Comparison of ENCODE assay signal across 27 mouse cellular contexts in the genomic region with DNA sequence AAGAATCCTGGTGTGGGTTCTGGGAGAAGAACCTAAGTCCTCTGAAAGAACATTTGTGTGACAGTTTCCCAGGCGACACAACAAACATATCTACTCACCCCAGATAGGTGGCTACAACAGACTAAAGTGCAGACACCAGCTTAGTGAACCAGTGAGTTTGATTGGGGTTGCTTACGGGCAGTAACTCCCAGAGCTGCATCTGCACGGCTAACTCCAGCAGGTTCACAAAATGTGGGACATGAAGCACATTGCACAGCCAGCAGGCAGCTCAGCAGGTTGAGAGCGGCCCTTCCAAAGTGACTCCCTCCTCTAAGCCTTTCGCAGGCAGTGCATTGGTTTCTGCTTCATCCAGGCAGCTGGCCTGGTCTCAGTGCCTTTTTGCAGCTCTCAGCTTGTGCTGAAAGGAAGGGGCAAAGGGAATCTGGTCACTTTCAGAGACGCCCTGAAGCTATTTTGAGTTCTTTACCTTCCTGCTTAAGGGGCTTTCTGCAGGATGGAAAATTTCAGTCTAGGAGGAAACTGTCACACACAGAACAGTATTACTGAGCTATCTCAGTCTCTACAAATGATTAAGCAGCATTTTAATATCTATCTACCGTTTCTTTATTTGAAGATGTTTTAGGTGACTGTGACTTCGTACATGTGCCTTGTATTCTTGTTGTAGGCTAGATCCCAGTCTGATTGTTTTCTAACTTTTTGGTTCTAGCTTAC. TPM values are rescaled to one million over a fixed set of nuclear protein-coding genes. Genes with fewer than 3 reads are reported as not detected.
DNase-seq lines count a peak whose midpoint lies in the region; ATAC-seq lines count a peak whose summit lies in the region.
"Had no signal": no experiment of that assay in that cellular context is flagged by ENCODE, and none has a peak within 500 bp of the region (broad histone marks: within the 10 kb centered on the region; RNA-seq: fewer than 3 reads in every experiment).

No protein-coding gene starts in this region.

- no peaks in the 10 kb centered on the region for H3K27me3 ChIP-seq in heart, embryonic 14.5 days (ENCODE audit: control insufficient read depth, insufficient read depth, low read length)
- H3K27me3 ChIP-seq in limb, embryonic 10.5 days (ENCODE audit: low read depth, poor library complexity, severe bottlenecking) = no peaks in the 10 kb centered on the region
- H3K27me3 ChIP-seq: embryonic facial prominence, embryonic 15.5 days; forebrain, embryonic 12.5 days; hindbrain, embryonic 12.5 days; limb, embryonic 13.5 days; lung, embryonic 15.5 days; midbrain, embryonic 12.5 days; neural tube, embryonic 12.5 days had no signal

- H3K9me3 ChIP-seq in heart, embryonic 14.5 days (ENCODE audit: control insufficient read depth, low read length) = no peaks in the 10 kb centered on the region
- no peaks in the 10 kb centered on the region for H3K9me3 ChIP-seq in limb, embryonic 10.5 days (replicated peaks)
- H3K9me3 ChIP-seq: embryonic facial prominence, embryonic 10.5 days; embryonic facial prominence, embryonic 15.5 days; forebrain, embryonic 12.5 days; hindbrain, embryonic 12.5 days; limb, embryonic 13.5 days; lung, embryonic 15.5 days; midbrain, embryonic 12.5 days; neural tube, embryonic 12.5 days had no signal

- peaks cover 99% of the 10 kb centered on the region for H3K36me3 ChIP-seq in heart, embryonic 14.5 days (ENCODE audit: control insufficient read depth, insufficient read depth, low read length)
- H3K36me3 ChIP-seq in limb, embryonic 10.5 days = peaks cover 100% of the 10 kb centered on the region

- ATAC-seq in heart, embryonic 14.5 days (ENCODE audit: insufficient number of reproducible peaks, insufficient read depth, low FRiP score, low read depth) = no peak
- ATAC-seq: forebrain, postnatal 0 days; hindbrain, postnatal 0 days had no signal

- 33% methylated on average over 8 of the region's 8 CpGs for WGBS in heart, embryonic 14.5 days
- WGBS in limb, embryonic 10.5 days = 88% methylated on average over 8 of the region's 8 CpGs

- DNase-seq in heart, adult 11 months = peak; percentile 72
- no peak for DNase-seq in heart, adult 18-20 months
- no peak for DNase-seq in heart, postnatal 10 days
- peak; percentile 14 for DNase-seq in CD4-positive, CD25-positive, alpha-beta regulatory T cell, adult 2 months (ENCODE audit: low read depth, low spot score)
- peak; percentile 35 for DNase-seq in induced T-regulatory cell, adult 2 months (ENCODE audit: low read depth)
- DNase-seq in limb, embryonic 10.5 days (ENCODE audit: low spot score) = no peak
- DNase-seq: adrenal gland, postnatal 25 days; cerebellum, postnatal 14 days; forebrain, postnatal 0 days; kidney, adult 9 months; kidney, postnatal 10 days; right cerebral cortex, adult 18-20 months; spleen, adult 18-20 months; thymus, postnatal 14 days had no signal

- H3K27ac ChIP-seq in heart, embryonic 14.5 days (replicated peaks in 1 of 2; ENCODE audit: control insufficient read depth in 1 of 2, insufficient read depth in 1 of 2, low read depth in 2 of 2, low read length in 2 of 2) = peak overlapping the region; percentile 84 to 85
- no peak overlapping the region for H3K27ac ChIP-seq in limb, embryonic 10.5 days
- H3K27ac ChIP-seq: embryonic facial prominence, embryonic 10.5 days; embryonic facial prominence, embryonic 15.5 days; forebrain, embryonic 12.5 days; hindbrain, embryonic 12.5 days; hindbrain, postnatal 0 days; limb, embryonic 13.5 days; lung, embryonic 15.5 days; midbrain, embryonic 12.5 days; neural tube, embryonic 12.5 days had no signal

- H3K4me2 ChIP-seq in heart, embryonic 14.5 days (ENCODE audit: low read length) = no peak overlapping the region
- H3K4me2 ChIP-seq: embryonic facial prominence, embryonic 15.5 days; forebrain, embryonic 12.5 days; hindbrain, embryonic 12.5 days; limb, embryonic 13.5 days; liver, embryonic 11.5 days; lung, embryonic 15.5 days; midbrain, embryonic 12.5 days; neural tube, embryonic 12.5 days had no signal

- peak overlapping the region; percentile 13; the same call in 1 of the 2 replicates for H3K9ac ChIP-seq in heart, embryonic 14.5 days (ENCODE audit: low read length)
- H3K9ac ChIP-seq: embryonic facial prominence, embryonic 15.5 days; forebrain, embryonic 12.5 days; forebrain, postnatal 0 days; hindbrain, embryonic 12.5 days; limb, embryonic 13.5 days; lung, embryonic 15.5 days; midbrain, embryonic 12.5 days; neural tube, embryonic 12.5 days had no signal

- intact Hi-C loops in heart, postnatal 10 days (cut with DNase I) = no loop called here

- H3K4me1 ChIP-seq in heart, embryonic 14.5 days (ENCODE audit: control insufficient read depth in 2 of 2, insufficient read depth in 2 of 2, low read length in 2 of 2) = peaks cover 8 to 25% of the 10 kb centered on the region in 2 experiments
- H3K4me1 ChIP-seq in limb, embryonic 10.5 days = no peaks in the 10 kb centered on the region
- H3K4me1 ChIP-seq: embryonic facial prominence, embryonic 10.5 days; embryonic facial prominence, embryonic 15.5 days; forebrain, embryonic 12.5 days; hindbrain, embryonic 12.5 days; limb, embryonic 13.5 days; lung, embryonic 15.5 days; midbrain, embryonic 12.5 days; neural tube, embryonic 12.5 days had no signal

- H3K4me3 ChIP-seq in heart, embryonic 14.5 days (ENCODE audit: control insufficient read depth in 1 of 2, insufficient read depth in 1 of 2, low read depth in 1 of 2, low read length in 2 of 2) = no peak overlapping the region
- H3K4me3 ChIP-seq in limb, embryonic 10.5 days = no peak overlapping the region
- H3K4me3 ChIP-seq: embryonic facial prominence, embryonic 10.5 days; embryonic facial prominence, embryonic 15.5 days; forebrain, embryonic 12.5 days; hindbrain, embryonic 12.5 days; limb, embryonic 13.5 days; lung, embryonic 15.5 days; midbrain, embryonic 12.5 days; myocyte; neural tube, embryonic 12.5 days had no signal

RNA-seq across cellular contexts. Expression of a gene that starts 44.7 kb away (rescaled TPM):
- total RNA-seq in heart, adult 18-20 months (2021) = 1 to 10 TPM; 3.7 to 5.2 TPM
- 21.0 and 22.5 TPM in 2 replicates for polyA plus RNA-seq in heart, embryonic 14.5 days (2014; fragmentation: Nextera tagmentation; extraction: Ambion mirVana)
- 10 to 100 TPM; 11.6 to 11.8 TPM for total RNA-seq in heart, postnatal 10 days (2021)
- 22.4 and 31.2 TPM in 2 replicates for polyA plus RNA-seq in limb, embryonic 10.5 days (2016; fragmentation: Nextera tagmentation; extraction: Ambion mirVana)

RNA-seq across cellular contexts. Expression of a gene that starts 46.9 kb away (rescaled TPM):
- total RNA-seq in heart, adult 18-20 months (2021) = 100 to 1,000 TPM; 128 to 136 TPM
- polyA plus RNA-seq in heart, embryonic 14.5 days (2014; fragmentation: Nextera tagmentation; extraction: Ambion mirVana) = 251 and 262 TPM in 2 replicates
- 100 to 1,000 TPM; 154 to 160 TPM for total RNA-seq in heart, postnatal 10 days (2021)
- 206 and 229 TPM in 2 replicates for polyA plus RNA-seq in limb, embryonic 10.5 days (2016; fragmentation: Nextera tagmentation; extraction: Ambion mirVana)

RNA-seq across cellular contexts. Expression of a gene that starts 52.7 kb away (rescaled TPM):
- total RNA-seq in heart, adult 18-20 months (2021) = not detected
- polyA plus RNA-seq in heart, embryonic 14.5 days (2014; fragmentation: Nextera tagmentation; extraction: Ambion mirVana) = 0.16 and 0.27 TPM in 2 replicates
- under 1 TPM in 1 of 2 experiments, not detected in 1; 0.52 TPM for total RNA-seq in heart, postnatal 10 days (2021)
- 0.45 TPM in 1 of 2 replicates, not detected in the other for polyA plus RNA-seq in limb, embryonic 10.5 days (2016; fragmentation: Nextera tagmentation; extraction: Ambion mirVana)
- total RNA-seq: hindbrain, postnatal 0 days had no signal
- polyA plus RNA-seq: C2C12 had no signal

Comparison
In these comparisons a context has a peak if more than half of its experiments do, and no peak if none do; other contexts are left out.
1. DNase-seq: peak in heart, adult 11 months (single experiment), CD4-positive, CD25-positive, alpha-beta regulatory T cell, adult 2 months (single experiment) and induced T-regulatory cell, adult 2 months (single experiment); none in heart, adult 18-20 months (0 of 2), heart, postnatal 10 days (0 of 2) and limb, embryonic 10.5 days (single experiment).